Comparison of ENCODE assay signal across 9 mouse cellular contexts in genomic region chr1:74806360-74807311, GRCm38 (mm10). TPM values are rescaled to one million over a fixed set of nuclear protein-coding genes. Genes with fewer than 3 reads are reported as not detected.
DNase-seq lines count a peak whose midpoint lies in the region; ATAC-seq and TF ChIP-seq lines count a peak whose summit lies in the region.
"Had no signal": no experiment of that assay in that cellular context is flagged by ENCODE, and none has a peak within 500 bp of the region (broad histone marks: within the 10 kb centered on the region; RNA-seq: fewer than 3 reads in every experiment).

No protein-coding gene starts in this region.

- H3K36me3 ChIP-seq in embryonic facial prominence, embryonic 12.5 days: no peaks in the 10 kb centered on the region
- H3K36me3 ChIP-seq in midbrain, embryonic 12.5 days: no peaks in the 10 kb centered on the region
- H3K36me3 ChIP-seq in splenic B cell, adult 2 months (ENCODE audit: control insufficient read depth, insufficient read depth, low read length, poor library complexity, severe bottlenecking): no peaks in the 10 kb centered on the region

- peak overlapping the region; percentile 54 for H3K4me2 ChIP-seq in embryonic facial prominence, embryonic 12.5 days (replicated peaks)
- H3K4me2 ChIP-seq in midbrain, embryonic 12.5 days (replicated peaks): peak overlapping the region; percentile 64

- TF ChIP-seq CTCF in layer of hippocampus, adult 2 months (conservative IDR thresholded peaks at IDR 0.05): peak; percentile 63

- peak; percentile 42 to 61 for DNase-seq in layer of hippocampus, adult 2 months (ENCODE audit: low spot score in 2 of 2)
- no peak for DNase-seq in layer of hippocampus, adult 9-10 months (ENCODE audit: low spot score)
- DNase-seq in Muller cell, postnatal 12 days (ENCODE audit: inconsistent ontology term): peak; percentile 93
- peak; percentile 81 for DNase-seq in splenic B cell, adult 2 months (ENCODE audit: low read depth, low spot score)
- no peak for DNase-seq in spleen, postnatal 14 days (ENCODE audit: low spot score in 2 of 2)

- H3K9ac ChIP-seq in embryonic facial prominence, embryonic 12.5 days: peak overlapping the region; percentile 45
- peak overlapping the region; percentile 31; the same call in 1 of the 2 replicates for H3K9ac ChIP-seq in midbrain, embryonic 12.5 days (replicated peaks)

- peaks cover 77% of the 10 kb centered on the region for H3K27me3 ChIP-seq in embryonic facial prominence, embryonic 12.5 days
- peaks cover 83% of the 10 kb centered on the region for H3K27me3 ChIP-seq in midbrain, embryonic 12.5 days
- H3K27me3 ChIP-seq in splenic B cell, adult 2 months (ENCODE audit: control insufficient read depth, insufficient read depth, low read length, poor library complexity, severe bottlenecking): peaks cover 2% of the 10 kb centered on the region; the same call in 1 of the 2 replicates

- H3K9me3 ChIP-seq in embryonic facial prominence, embryonic 12.5 days: no peaks in the 10 kb centered on the region
- H3K9me3 ChIP-seq in midbrain, embryonic 12.5 days: no peaks in the 10 kb centered on the region

- peak overlapping the region; percentile 86 for H3K27ac ChIP-seq in layer of hippocampus, adult 2 months
- no peak overlapping the region; the same call in 1 of the 2 replicates for H3K27ac ChIP-seq in embryonic facial prominence, embryonic 12.5 days
- peak overlapping the region; percentile 63 for H3K27ac ChIP-seq in midbrain, embryonic 12.5 days (replicated peaks)

- peaks cover 39% of the 10 kb centered on the region for H3K4me1 ChIP-seq in embryonic facial prominence, embryonic 12.5 days
- H3K4me1 ChIP-seq in midbrain, embryonic 12.5 days: peaks cover 40% of the 10 kb centered on the region

- peak overlapping the region; percentile 44 for H3K4me3 ChIP-seq in layer of hippocampus, adult 2 months
- peak overlapping the region; percentile 22 for H3K4me3 ChIP-seq in embryonic facial prominence, embryonic 12.5 days
- H3K4me3 ChIP-seq in midbrain, embryonic 12.5 days: peak overlapping the region; percentile 34

- no peak for ATAC-seq in embryonic facial prominence, embryonic 12.5 days (ENCODE audit: insufficient number of reproducible peaks, insufficient read depth, low FRiP score, low TSS enrichment)
- peak; percentile 51 for ATAC-seq in inflammation-experienced regulatory T-cells, adult 6 months
- peak; percentile 39 for ATAC-seq in midbrain, embryonic 12.5 days (ENCODE audit: low FRiP score, low read depth)

- under 1% methylated on average over 38 of the region's 38 CpGs for WGBS in embryonic facial prominence, embryonic 12.5 days
- under 1% methylated on average over 38 of the region's 38 CpGs for WGBS in midbrain, embryonic 12.5 days

RNA-seq across cellular contexts. Expression of gene Wnt10a, which starts 15.3 kb away (rescaled TPM):
- 1 to 10 TPM; 2.5 to 3.3 TPM for total RNA-seq in layer of hippocampus, adult 2 months (2021)
- polyA plus RNA-seq in embryonic facial prominence, embryonic 12.5 days (2016; fragmentation: Nextera tagmentation; extraction: Ambion mirVana): 3.1 and 3.5 TPM in 2 replicates
- polyA plus RNA-seq in inflammation-experienced regulatory T-cells, adult 6 months (2017; shearing (Covaris generic)): under 1 TPM in 1 of 3 experiments, not detected in 2; 0.19 TPM
- polyA plus RNA-seq in midbrain, embryonic 12.5 days (2016; fragmentation: Nextera tagmentation; extraction: Ambion mirVana): 1.7 and 1.8 TPM in 2 replicates
- polyA plus RNA-seq: liver, embryonic 16.5 days had no signal

RNA-seq across cellular contexts. Expression of gene Wnt6, which starts 34.9 kb away (rescaled TPM):
- total RNA-seq in layer of hippocampus, adult 2 months (2021): 1 to 10 TPM in 1 of 2 experiments, under 1 TPM in 1; 0.79 to 1.1 TPM
- 30.1 and 30.8 TPM in 2 replicates for polyA plus RNA-seq in embryonic facial prominence, embryonic 12.5 days (2016; fragmentation: Nextera tagmentation; extraction: Ambion mirVana)
- polyA plus RNA-seq in inflammation-experienced regulatory T-cells, adult 6 months (2017; shearing (Covaris generic)): not detected
- 5.0 and 7.9 TPM in 2 replicates for polyA plus RNA-seq in midbrain, embryonic 12.5 days (2016; fragmentation: Nextera tagmentation; extraction: Ambion mirVana)

RNA-seq across cellular contexts. Expression of gene Cdk5r2, which starts 48.1 kb away (rescaled TPM):
- total RNA-seq in layer of hippocampus, adult 2 months (2021): 100 to 1,000 TPM; 193 to 196 TPM
- 0.31 and 0.47 TPM in 2 replicates for polyA plus RNA-seq in embryonic facial prominence, embryonic 12.5 days (2016; fragmentation: Nextera tagmentation; extraction: Ambion mirVana)
- not detected for polyA plus RNA-seq in inflammation-experienced regulatory T-cells, adult 6 months (2017; shearing (Covaris generic))
- polyA plus RNA-seq in midbrain, embryonic 12.5 days (2016; fragmentation: Nextera tagmentation; extraction: Ambion mirVana): 5.6 and 8.7 TPM in 2 replicates
- polyA plus RNA-seq: liver, embryonic 16.5 days had no signal

RNA-seq across cellular contexts. Expression of gene Prkag3, which starts 57.6 kb away (rescaled TPM):
- total RNA-seq in layer of hippocampus, adult 2 months (2021): not detected
- polyA plus RNA-seq in embryonic facial prominence, embryonic 12.5 days (2016; fragmentation: Nextera tagmentation; extraction: Ambion mirVana): 0.47 and 0.56 TPM in 2 replicates
- not detected for polyA plus RNA-seq in inflammation-experienced regulatory T-cells, adult 6 months (2017; shearing (Covaris generic))
- not detected in 2 replicates for polyA plus RNA-seq in midbrain, embryonic 12.5 days (2016; fragmentation: Nextera tagmentation; extraction: Ambion mirVana)

Comparison
In these comparisons a context has a peak if more than half of its experiments do, and no peak if none do; other contexts are left out.
1. DNase-seq: peak in layer of hippocampus, adult 2 months (2 of 2), Muller cell, postnatal 12 days (single experiment) and splenic B cell, adult 2 months (single experiment); none in layer of hippocampus, adult 9-10 months (single experiment) and spleen, postnatal 14 days (0 of 2).
2. Peak in every context shown above with its lines, with median percentiles within 50 percentile points of each other: H3K4me3 ChIP-seq.